Mouse (Mus musculus) liver, adult 2 months (tissue): ENCODE results near the gene Gm3164. TPM values are rescaled to one million over a fixed set of nuclear protein-coding genes. Genes with fewer than 3 reads are reported as not detected.
"Not testable (repeated sequence)": the region's sequence is repeated elsewhere in the genome, so short reads cannot be mapped to it uniquely, and the experiment has no call there.

Source experiments
- DNase-seq: peaks from one replicate; pipeline ENCODE4 v3.0.0-alpha.2; 2011; ENCODE audit warnings: low read depth, low spot score; ENCODE audit errors: extremely low read depth
- H3K27ac ChIP-seq: fragments of 200-500 bp; replicated peaks from 2 replicates; pipeline ENCODE4 v1.5.1; 2012; ENCODE audit warnings: low read depth, mild to moderate bottlenecking, control low read depth, inconsistent platforms, low read length; ENCODE audit not compliant: insufficient read depth
- H3K27me3 ChIP-seq: fragments of 200-500 bp; 2 replicates; pipeline ENCODE4 v1.6.1; 2012; ENCODE audit warnings: mild to moderate bottlenecking, moderate library complexity, low read length, inconsistent platforms; ENCODE audit not compliant: control insufficient read depth, insufficient read depth
- H3K36me3 ChIP-seq: fragments of 200-500 bp; 2 replicates; pipeline ENCODE4 v1.6.1; 2012; ENCODE audit warnings: low read length, inconsistent platforms; ENCODE audit not compliant: control insufficient read depth, insufficient read depth
- H3K4me1 ChIP-seq: fragments of 200-500 bp; 2 replicates; pipeline ENCODE4 v1.6.1; 2011; ENCODE audit warnings: low read length; ENCODE audit not compliant: control insufficient read depth, insufficient read depth
- H3K4me3 ChIP-seq: fragments of 200-500 bp; 2 replicates; pipeline ENCODE4 v1.5.1; 2011; ENCODE audit warnings: low read depth, mild to moderate bottlenecking, control low read depth, low read length, moderate library complexity; ENCODE audit not compliant: insufficient read depth
- H3K79me2 ChIP-seq: fragments of 200-500 bp; 2 replicates; pipeline ENCODE4 v1.6.1; 2012; ENCODE audit warnings: inconsistent platforms, mild to moderate bottlenecking, low read length, moderate library complexity; ENCODE audit not compliant: control insufficient read depth, insufficient read depth
- H3K9ac ChIP-seq: fragments of 200-500 bp; 2 replicates; pipeline ENCODE4 v1.6.1; 2012; ENCODE audit warnings: low read depth, mild to moderate bottlenecking, control low read depth, inconsistent platforms, low read length
- WGBS: fragments of 180-500 bp; shearing (Covaris S2); methylation state at CpG from one replicate; pipeline ENCODE4 v1.1.7; 2018; 5-methylcytosine and 5-hydroxymethylcytosine counted together
- polyA plus RNA-seq: library from polyadenylated mRNA; depleted of rRNA; stranded (reverse); fragments of >200 nt; gene quantifications from 2 replicates; pipeline ENCODE4 v1.2.3, GENCODE M21; 2012; rRNA removed
- total RNA-seq: library from RNA; depleted of rRNA; stranded (reverse); fragments of >200 nt; gene quantifications from 2 replicates; pipeline ENCODE4 v1.2.3, GENCODE M21; 2014; rRNA removed

Gm3164 gene
- not detected in 2 replicates for total RNA-seq
- not detected in 2 replicates for polyA plus RNA-seq

DNA sequence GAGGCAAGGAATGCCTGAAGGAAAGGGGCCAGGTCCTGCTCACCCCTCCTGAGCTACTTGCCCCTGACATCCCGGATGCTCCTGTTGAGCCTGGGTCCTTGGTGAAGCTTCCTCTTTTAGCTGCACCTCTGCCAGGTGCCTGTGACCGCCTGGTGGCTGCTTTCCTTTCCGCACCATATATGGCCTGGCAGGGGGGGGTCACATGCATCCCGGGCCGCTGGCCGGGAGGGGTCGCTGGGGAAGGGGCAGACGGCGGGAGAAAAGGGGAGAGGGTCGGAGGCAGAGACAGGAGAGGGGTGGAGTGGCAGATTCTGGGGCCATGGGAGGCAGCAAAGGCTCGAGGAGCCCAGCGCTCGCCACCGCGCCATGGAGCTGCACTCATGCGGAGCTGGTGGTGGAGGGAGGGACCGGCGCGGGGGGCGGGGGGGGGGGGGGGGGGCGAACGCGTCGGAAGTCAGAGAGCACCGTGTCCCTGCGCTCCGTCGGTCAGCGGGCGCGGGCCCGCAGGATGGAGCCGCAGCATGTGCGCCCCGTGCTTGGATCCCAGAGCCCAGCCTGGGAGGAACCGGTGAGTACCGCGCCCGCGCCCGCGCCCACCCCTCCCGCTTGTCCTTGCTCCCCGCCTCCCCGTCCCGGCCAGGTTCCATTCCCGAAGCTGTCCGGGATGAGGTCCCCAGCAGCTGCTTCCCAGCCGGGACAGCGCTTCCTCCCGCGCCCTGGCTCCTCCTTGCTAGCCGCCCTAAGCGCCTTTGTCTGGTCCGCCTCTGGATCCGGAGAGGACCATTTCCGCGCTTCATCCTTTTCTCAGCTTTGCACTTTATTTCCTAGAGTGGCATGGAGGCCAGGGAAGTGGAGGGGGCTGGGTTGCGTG lies at the start of gene Gm3164:
TSS of gene Gm3164 (plus strand) at position 484 of the 871 bp plus-strand sequence.
- not testable (repeated sequence) for DNase-seq, H3K4me3 ChIP-seq, H3K4me1 ChIP-seq, H3K36me3 ChIP-seq, H3K79me2 ChIP-seq, H3K9ac ChIP-seq, H3K27ac ChIP-seq, H3K27me3 ChIP-seq
- WGBS, result 2% methylated on average over 35 of the region's 59 CpGs

DNA sequence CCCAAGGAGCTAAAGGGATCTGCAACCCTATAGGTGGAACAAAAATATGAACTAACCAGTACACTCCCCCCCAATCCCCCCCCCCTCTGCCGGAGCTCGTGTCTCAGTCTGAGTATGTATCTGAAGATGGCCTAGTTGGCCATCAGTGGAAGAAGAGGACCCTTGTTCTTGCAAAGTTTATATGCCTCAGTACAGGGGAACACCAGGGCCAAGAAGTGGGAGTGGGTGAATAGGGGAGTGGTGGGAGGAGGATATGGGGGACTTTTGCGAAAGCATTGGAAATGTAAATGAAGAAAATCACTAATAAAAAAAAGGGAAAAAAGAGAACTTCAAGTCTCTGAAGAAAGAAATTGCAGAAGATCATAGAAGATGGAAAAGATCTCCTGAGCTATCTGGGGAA lies 46.3 kb upstream of the Gm3164 start:
- not testable (repeated sequence) for H3K4me3 ChIP-seq, H3K27ac ChIP-seq, H3K27me3 ChIP-seq, DNase-seq, H3K9ac ChIP-seq, H3K4me1 ChIP-seq, H3K79me2 ChIP-seq, H3K36me3 ChIP-seq
- WGBS, result 78% methylated on average over 3 of the region's 3 CpGs

DNA sequence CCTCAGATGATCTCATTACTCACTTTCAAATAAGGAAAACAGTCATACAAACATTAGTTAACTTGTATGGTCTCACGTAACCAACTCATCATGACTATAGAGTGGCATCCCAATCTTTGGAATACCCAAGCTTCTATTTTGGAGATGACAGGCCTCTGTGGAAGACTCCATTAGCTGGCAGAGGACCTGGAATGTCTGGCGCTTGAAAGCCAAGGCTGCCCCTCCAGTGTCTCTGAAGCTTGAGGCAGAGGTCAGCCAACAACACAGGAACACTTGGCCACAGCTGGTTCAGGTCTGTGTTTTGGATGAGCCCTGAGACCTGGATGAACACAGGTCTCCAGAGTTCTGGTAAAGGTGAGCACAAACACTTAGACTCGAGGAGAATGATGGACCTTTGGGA lies 45.6 kb upstream of the Gm3164 start:
- 84% methylated on average over 3 of the region's 3 CpGs for WGBS
- not testable (repeated sequence) for H3K9ac ChIP-seq, H3K4me3 ChIP-seq

DNA sequence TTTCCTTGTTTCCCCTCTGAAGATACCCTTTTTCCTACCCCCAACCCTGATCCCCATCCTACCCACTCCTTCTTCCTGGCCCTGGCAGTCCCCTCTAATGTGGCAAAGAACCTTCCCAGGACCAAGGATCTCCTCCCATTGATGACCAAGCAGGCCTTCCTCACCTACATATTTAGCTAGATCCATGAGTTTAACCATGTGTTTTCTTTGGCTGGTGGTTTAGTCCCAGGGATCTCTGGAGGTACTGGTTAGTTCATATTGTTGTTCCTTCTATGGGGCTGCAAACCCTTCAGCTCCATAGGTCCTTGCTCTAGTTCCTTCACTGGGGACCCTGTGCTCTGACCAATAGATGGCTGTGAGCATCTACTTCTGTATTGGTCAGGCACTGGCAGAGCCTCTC lies 37.4 kb upstream of the Gm3164 start:
- H3K4me3 ChIP-seq, H3K9ac ChIP-seq, DNase-seq, H3K4me1 ChIP-seq, H3K36me3 ChIP-seq, H3K79me2 ChIP-seq, H3K27ac ChIP-seq, H3K27me3 ChIP-seq: not testable (repeated sequence)

More for the DNA sequence above, 45.6 kb upstream of the Gm3164 start:
- not testable (repeated sequence) for H3K4me1 ChIP-seq, DNase-seq, H3K27ac ChIP-seq, H3K27me3 ChIP-seq, H3K79me2 ChIP-seq, H3K36me3 ChIP-seq

DNA sequence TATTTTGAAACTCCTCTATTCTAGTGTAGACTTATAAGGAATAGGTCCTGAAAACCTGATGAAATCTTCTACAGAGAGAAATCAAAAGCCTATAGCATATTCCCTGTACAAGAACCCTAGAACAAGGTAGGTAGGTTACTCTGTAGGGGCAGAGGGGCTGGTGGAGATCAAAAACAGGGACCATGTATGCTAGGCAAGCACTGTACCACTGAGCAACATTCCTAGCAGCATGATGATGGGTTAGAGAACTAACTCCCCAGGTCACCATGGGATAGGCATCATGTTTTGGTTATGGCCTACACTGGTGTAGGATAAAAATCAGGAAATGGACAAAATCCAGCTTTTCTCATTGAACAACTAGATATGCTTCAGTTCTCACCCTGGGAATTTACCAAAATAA lies 29.6 kb upstream of the Gm3164 start:
- H3K36me3 ChIP-seq, result not testable (repeated sequence)

DNA sequence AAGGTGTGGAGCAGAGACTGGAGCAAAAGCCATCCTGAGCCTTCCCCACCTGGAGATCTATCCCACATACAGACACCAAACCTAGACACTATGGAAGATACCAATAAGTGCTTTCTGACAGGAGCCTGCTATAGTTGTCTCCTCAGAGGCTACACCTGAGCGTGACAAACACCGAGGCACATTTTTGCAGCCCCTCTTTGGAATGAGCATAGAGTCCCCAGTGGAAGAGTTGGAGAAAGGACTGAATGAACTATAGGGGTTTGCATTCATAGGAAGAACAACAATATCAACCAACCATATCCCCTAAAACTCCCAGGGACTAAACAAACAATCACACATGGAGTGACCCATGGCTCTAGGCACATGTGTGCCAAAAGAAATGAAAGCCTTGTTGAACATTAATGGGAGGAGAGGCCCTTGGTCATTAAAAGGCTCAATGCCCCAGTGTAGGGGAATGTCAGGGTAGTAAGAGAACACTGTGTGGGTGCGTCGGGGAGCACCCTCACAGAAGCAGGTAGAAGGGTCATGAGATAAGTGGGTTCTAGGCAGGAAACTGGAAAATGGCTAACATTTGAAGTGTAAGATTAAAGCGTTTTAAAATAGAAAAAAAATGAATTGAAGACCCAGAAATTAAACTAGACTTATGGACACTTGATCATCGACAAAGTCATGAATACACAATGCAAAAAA lies 22.3 kb upstream of the Gm3164 start:
- not testable (repeated sequence) for H3K9ac ChIP-seq, DNase-seq, H3K4me3 ChIP-seq, H3K36me3 ChIP-seq, H3K4me1 ChIP-seq, H3K79me2 ChIP-seq, H3K27me3 ChIP-seq, H3K27ac ChIP-seq
- 97% methylated on average over 4 of the region's 6 CpGs for WGBS

More for the DNA sequence above, 29.6 kb upstream of the Gm3164 start:
- H3K27me3 ChIP-seq, H3K27ac ChIP-seq, H3K79me2 ChIP-seq, H3K9ac ChIP-seq, H3K4me3 ChIP-seq, DNase-seq, H3K4me1 ChIP-seq: not testable (repeated sequence)

DNA sequence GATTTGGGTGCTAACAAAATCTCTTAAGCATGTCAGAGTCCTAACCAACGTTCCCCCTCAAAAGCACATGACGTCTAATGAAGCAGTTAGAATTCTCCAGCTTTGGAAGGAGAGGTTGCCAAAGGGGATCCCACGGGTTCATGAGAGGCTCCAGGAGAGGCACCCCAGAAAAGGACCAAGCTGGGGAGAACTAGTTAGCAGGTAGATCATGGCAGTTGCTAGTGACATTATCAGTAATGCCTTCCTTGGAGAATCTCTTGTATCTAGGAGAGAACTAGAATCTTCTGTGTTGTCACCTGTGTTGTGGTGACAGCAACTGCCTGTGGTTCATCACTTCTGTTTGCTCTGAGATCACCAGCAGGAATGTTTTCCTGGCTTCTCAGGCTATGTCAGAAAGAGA lies 18.0 kb upstream of the Gm3164 start, which contains the start of gene Gm3159:
TSS of gene Gm3159 (plus strand) at position 301 of the 400 bp plus-strand sequence.
- not testable (repeated sequence) for H3K27ac ChIP-seq, H3K36me3 ChIP-seq, H3K79me2 ChIP-seq, H3K9ac ChIP-seq, H3K4me3 ChIP-seq, H3K4me1 ChIP-seq, H3K27me3 ChIP-seq, DNase-seq
- WGBS, result 55% methylated on average over 2 of the region's 3 CpGs

DNA sequence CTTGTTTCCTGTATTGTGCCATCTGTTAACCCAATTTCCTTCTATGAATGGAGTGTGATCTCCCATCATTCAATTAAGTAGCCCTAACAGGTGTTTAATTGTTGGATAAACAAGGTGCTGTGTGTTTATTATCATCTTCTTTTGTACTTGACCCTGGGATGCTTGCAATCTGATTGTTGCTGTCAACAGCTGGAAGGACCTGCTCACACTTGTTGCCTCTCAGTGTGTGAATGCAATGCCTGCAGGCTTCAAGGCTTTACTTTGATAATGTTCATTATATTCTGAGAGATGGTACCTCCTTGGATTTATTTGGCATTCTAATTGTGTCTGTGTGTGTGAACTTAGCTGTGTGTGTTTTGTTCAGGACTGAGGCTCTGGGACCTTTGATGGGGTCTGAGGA lies 16.6 kb upstream of the Gm3164 start:
- H3K4me3 ChIP-seq, H3K9ac ChIP-seq, H3K27me3 ChIP-seq, H3K36me3 ChIP-seq, H3K4me1 ChIP-seq, H3K79me2 ChIP-seq, H3K27ac ChIP-seq, DNase-seq: not testable (repeated sequence)
